Mouse (Mus musculus) heart, embryonic 12.5 days (tissue): ENCODE measurements around the gene Bcl6. TPM values are rescaled to one million over a fixed set of nuclear protein-coding genes. Genes with fewer than 3 reads are reported as not detected.

Source experiments
- ATAC-seq: fragments of 200-750 bp; cut with Nextera tagmentation; 2 replicates; pipeline ENCODE4 v1.8.0; 2017; ENCODE audit warnings: moderate TSS enrichment, moderate library complexity; ENCODE audit not compliant: insufficient number of reproducible peaks, low FRiP score
- H3K27ac ChIP-seq: fragments of 300-500 bp; sonication (generic); 2 replicates; pipeline ENCODE4 v1.5.1; 2016; ENCODE audit warnings: mild to moderate bottlenecking, moderate library complexity; ENCODE audit not compliant: poor library complexity, severe bottlenecking
- H3K27me3 ChIP-seq: fragments of 300-500 bp; sonication (generic); replicated peaks from 2 replicates; pipeline ENCODE4 v1.6.1; 2016; ENCODE audit warnings: mild to moderate bottlenecking, moderate library complexity
- H3K36me3 ChIP-seq: fragments of 300-500 bp; sonication (generic); 2 replicates; pipeline ENCODE4 v1.6.1; 2016; ENCODE audit warnings: mild to moderate bottlenecking, moderate library complexity
- H3K4me1 ChIP-seq: fragments of 300-500 bp; sonication (generic); replicated peaks from 2 replicates; pipeline ENCODE4 v1.6.1; 2016; ENCODE audit warnings: mild to moderate bottlenecking
- H3K4me2 ChIP-seq: fragments of 300-500 bp; sonication (generic); 2 replicates; pipeline ENCODE4 v1.6.1; 2016; ENCODE audit warnings: mild to moderate bottlenecking, moderate library complexity
- H3K4me3 ChIP-seq: fragments of 300-500 bp; sonication (generic); 2 replicates; pipeline ENCODE4 v1.5.1; 2016; ENCODE audit warnings: mild to moderate bottlenecking
- H3K9ac ChIP-seq: fragments of 300-500 bp; sonication (generic); 2 replicates; pipeline ENCODE4 v1.6.1; 2016; ENCODE audit warnings: mild to moderate bottlenecking, moderate library complexity
- H3K9me3 ChIP-seq: fragments of 300-500 bp; sonication (generic); replicated peaks from 2 replicates; pipeline ENCODE4 v1.6.1; 2016; ENCODE audit warnings: mild to moderate bottlenecking, moderate library complexity
- WGBS: fragments of 180-500 bp; shearing (Covaris S2); methylation state at CpG from one replicate; pipeline ENCODE4 v1.1.7; 2016; 5-methylcytosine and 5-hydroxymethylcytosine counted together
- polyA plus RNA-seq: library from polyadenylated mRNA; unstranded; fragments of >200 nt; fragmentation: Nextera tagmentation; extraction: Ambion mirVana; gene quantifications from 2 replicates; pipeline ENCODE4 v1.2.1, GENCODE M21; 2016

Gene Bcl6
- polyA plus RNA-seq, 1 experiment from 2014 or later: 0.24 TPM

GRCm38 (mm10) chr16:23921697-23922096 lies 67.0 kb downstream of the Bcl6 start:
- Histone ChIP-seq H3K9ac (no peak overlapping the region), H3K4me1 (no peaks in the 10 kb centered on the region), H3K36me3 (no peaks in the 10 kb centered on the region), H3K27ac (no peak overlapping the region), H3K4me3 (no peak overlapping the region), H3K27me3 (no peaks in the 10 kb centered on the region), H3K4me2 (no peak overlapping the region), H3K9me3 (no peaks in the 10 kb centered on the region)
- 70% methylated on average over 5 of the region's 5 CpGs for WGBS
- no peak for ATAC-seq

- Histone ChIP-seq H3K4me3 (no peak overlapping the region), H3K9me3 (no peaks in the 10 kb centered on the region), H3K27me3 (no peaks in the 10 kb centered on the region), H3K36me3 (no peaks in the 10 kb centered on the region), H3K4me2 (no peak overlapping the region), H3K9ac (no peak overlapping the region), H3K4me1 (no peaks in the 10 kb centered on the region), H3K27ac (no peak overlapping the region)
- WGBS: 69% methylated on average over 2 of the region's 2 CpGs
- ATAC-seq: no peak
These were observed 69.2 kb downstream of the Bcl6 start for GRCm38 (mm10) chr16:23919418-23919817.

Other genes with a start within 250 kb of the Bcl6 start
- 0.26 TPM in 1 of 2 replicates, not detected in the other for gene Sst, start 97.9 kb downstream of the Bcl6 start, polyA plus RNA-seq
- not detected in 2 replicates for gene Rtp2, start 56.5 kb downstream of the Bcl6 start, polyA plus RNA-seq
- not detected in 2 replicates for gene Gm37419, start 370 bp downstream of the Bcl6 start, polyA plus RNA-seq